Mouse (Mus musculus): ENCODE measurements at regions not wholly inside any gene's neighbourhood (a gene's known extent, or its start where the extent isn't known, plus 50 kb on each side); places are given as distances from the start of the nearest gene placed in this dataset.

DNA sequence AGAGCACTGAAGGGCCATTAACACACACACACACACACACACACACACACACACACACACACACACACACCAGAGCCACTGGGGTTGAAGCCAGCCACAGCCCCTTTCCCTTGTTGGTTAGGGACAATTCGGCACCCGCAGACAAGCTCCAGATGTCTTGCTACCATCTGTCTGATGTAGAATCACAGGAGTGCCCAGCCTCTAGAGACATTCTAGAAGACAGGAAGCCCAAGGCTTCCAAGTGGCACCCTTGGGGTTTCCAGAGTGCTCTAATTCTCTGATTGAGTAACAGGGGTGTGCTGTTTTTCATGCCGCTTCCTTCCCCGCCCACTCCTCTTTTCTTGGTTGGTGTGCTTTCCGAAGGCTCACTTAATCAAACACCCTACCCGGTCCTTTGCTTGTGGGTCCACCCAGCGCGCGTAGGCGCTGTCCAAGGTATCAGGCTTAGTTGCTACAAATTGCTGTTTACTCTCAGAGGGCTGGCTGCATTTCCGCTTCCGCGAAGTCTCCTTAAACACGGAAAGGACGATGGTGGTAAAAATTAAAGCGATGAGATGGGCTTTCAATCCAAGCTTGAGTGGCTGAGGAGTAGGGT is 59.5 kb upstream of the Zbtb18 start:
- no peak overlapping the region for H3K27ac ChIP-seq (ENCODE audit: low read depth, low read length)
- ATAC-seq (ENCODE audit: low FRiP score) (no peak), DNase-seq (ENCODE audit: low spot score, missing footprints) (peak; percentile 88)
- no peaks in the 10 kb centered on the region for H3K27me3 ChIP-seq (ENCODE audit: control insufficient read depth, insufficient read depth, low read length)
- no peaks in the 10 kb centered on the region for H3K4me1 ChIP-seq (ENCODE audit: control insufficient read depth, insufficient read depth, low read length)
- H3K9me3 ChIP-seq (ENCODE audit: control insufficient read depth, low read length) = no peaks in the 10 kb centered on the region
- no peak overlapping the region for H3K9ac ChIP-seq (ENCODE audit: low read length)
- no peaks in the 10 kb centered on the region for H3K36me3 ChIP-seq (ENCODE audit: control insufficient read depth, insufficient read depth, low read length)
- H3K4me2 ChIP-seq = no peak overlapping the region
- H3K4me3 ChIP-seq (ENCODE audit: low read depth, low read length) = no peak overlapping the region
- WGBS = 21% methylated on average over 16 of the region's 16 CpGs

DNA sequence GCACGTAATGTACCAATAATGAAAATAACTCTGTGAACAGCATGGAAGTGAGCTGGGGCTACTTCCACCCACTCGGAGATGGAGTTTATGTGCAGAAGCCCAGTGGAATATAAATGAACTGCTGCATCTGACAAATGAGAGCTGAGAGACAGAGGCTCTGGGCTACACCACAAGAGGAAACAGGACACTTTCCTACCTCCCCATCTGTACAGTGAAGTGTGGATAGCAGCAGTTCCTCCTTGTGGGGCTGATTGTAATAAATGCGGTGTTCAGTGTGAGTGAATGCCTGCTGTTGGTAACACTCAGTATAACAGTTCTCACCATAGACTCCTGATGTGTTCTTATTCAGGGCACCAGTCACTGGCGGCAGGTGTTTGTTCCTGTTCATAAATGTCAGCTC is 60.0 kb upstream of the Zbtb18 start:
- no peaks in the 10 kb centered on the region for H3K4me1 ChIP-seq (ENCODE audit: control insufficient read depth, insufficient read depth, low read length)
- no peak overlapping the region for H3K9ac ChIP-seq (ENCODE audit: low read length)
- H3K27me3 ChIP-seq (ENCODE audit: control insufficient read depth, insufficient read depth, low read length) = no peaks in the 10 kb centered on the region
- ATAC-seq (ENCODE audit: low FRiP score) = no peak
- no peak overlapping the region for H3K4me2 ChIP-seq
- no peaks in the 10 kb centered on the region for H3K9me3 ChIP-seq (ENCODE audit: control insufficient read depth, low read length)
- WGBS = 87% methylated on average over 4 of the region's 4 CpGs
- H3K27ac ChIP-seq (ENCODE audit: low read depth, low read length) = no peak overlapping the region
- H3K36me3 ChIP-seq (ENCODE audit: control insufficient read depth, insufficient read depth, low read length) = no peaks in the 10 kb centered on the region
- no peak overlapping the region for H3K4me3 ChIP-seq (ENCODE audit: low read depth, low read length)
- DNase-seq (ENCODE audit: low spot score, missing footprints) = no peak

DNA sequence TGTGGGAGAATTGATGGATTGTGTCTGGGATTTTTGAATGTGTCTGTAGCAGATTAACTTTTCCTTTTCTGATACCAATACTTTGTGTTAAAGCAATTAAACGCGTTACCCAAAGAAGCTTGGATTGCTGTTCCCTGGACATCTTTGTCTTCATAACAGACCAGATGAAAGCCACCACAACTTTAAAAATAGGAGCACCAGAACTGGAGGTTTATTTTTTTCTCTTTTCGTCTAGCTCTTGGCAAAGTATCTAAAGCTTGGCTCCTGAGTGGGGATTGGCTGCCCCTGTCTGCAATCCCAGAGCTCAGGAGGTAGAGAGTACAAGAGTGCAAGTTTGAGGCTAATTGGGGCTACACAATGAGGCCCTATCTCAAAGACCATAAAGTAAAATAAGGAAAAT is 64.0 kb upstream of the Zbtb18 start:
- 83% methylated on average over 3 of the region's 3 CpGs for WGBS
- Histone ChIP-seq H3K36me3 (ENCODE audit: control insufficient read depth, insufficient read depth, low read length) (no peaks in the 10 kb centered on the region), H3K4me1 (ENCODE audit: control insufficient read depth, insufficient read depth, low read length) (peaks cover 6% of the 10 kb centered on the region; the same call in 1 of the 2 replicates), H3K4me3 (ENCODE audit: low read depth, low read length) (no peak overlapping the region), H3K27ac (ENCODE audit: low read depth, low read length) (no peak overlapping the region), H3K27me3 (ENCODE audit: control insufficient read depth, insufficient read depth, low read length) (no peaks in the 10 kb centered on the region), H3K9ac (ENCODE audit: low read length) (no peak overlapping the region), H3K4me2 (no peak overlapping the region), H3K9me3 (ENCODE audit: control insufficient read depth, low read length) (no peaks in the 10 kb centered on the region)
- DNase-seq (ENCODE audit: low spot score, missing footprints) (peak; percentile 75), ATAC-seq (ENCODE audit: low FRiP score) (no peak)

DNA sequence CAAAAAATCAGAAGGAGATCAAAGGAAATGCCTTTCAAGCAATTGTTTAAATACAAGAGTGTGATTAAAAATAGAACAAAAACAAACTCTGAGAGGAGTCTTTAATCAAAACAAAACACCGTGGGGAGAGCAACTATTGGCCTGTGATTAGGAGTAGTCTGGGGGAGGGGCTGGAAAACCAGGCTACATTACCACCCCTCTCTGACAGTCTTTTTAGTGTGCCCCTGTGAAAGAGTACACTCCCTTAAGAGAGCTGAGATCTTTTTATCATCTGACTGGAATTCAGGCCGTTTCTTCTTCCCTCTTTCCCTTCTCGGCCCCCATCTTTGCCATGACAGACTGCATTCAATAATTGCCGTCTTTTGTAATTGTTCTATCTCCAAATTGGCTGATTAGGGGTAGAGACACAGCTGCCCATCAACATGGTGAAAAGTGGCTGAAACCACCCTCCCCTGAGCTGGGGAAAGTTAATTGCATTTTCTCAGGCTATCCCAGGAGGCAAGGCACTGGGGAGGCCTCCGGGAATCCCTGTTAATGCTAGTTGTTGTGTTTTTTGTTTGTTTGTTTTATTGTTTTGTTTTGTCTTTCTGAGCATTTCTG is 68.8 kb upstream of the Zbtb18 start:
- peak; percentile 60; the same call in 1 of the 2 replicates for ATAC-seq (ENCODE audit: low FRiP score)
- WGBS = 11% methylated on average over 5 of the region's 5 CpGs
- peak; percentile 83 for DNase-seq (ENCODE audit: low spot score, missing footprints)
- no peak overlapping the region for H3K9ac ChIP-seq (ENCODE audit: low read length)
- H3K27ac ChIP-seq (ENCODE audit: low read depth, low read length) = no peak overlapping the region
- no peaks in the 10 kb centered on the region for H3K9me3 ChIP-seq (ENCODE audit: control insufficient read depth, low read length)
- H3K4me2 ChIP-seq = no peak overlapping the region
- H3K27me3 ChIP-seq (ENCODE audit: control insufficient read depth, insufficient read depth, low read length) = no peaks in the 10 kb centered on the region
- no peak overlapping the region for H3K4me3 ChIP-seq (ENCODE audit: low read depth, low read length)
- no peaks in the 10 kb centered on the region for H3K36me3 ChIP-seq (ENCODE audit: control insufficient read depth, insufficient read depth, low read length)
- H3K4me1 ChIP-seq (ENCODE audit: control insufficient read depth, insufficient read depth, low read length) = peaks cover 7% of the 10 kb centered on the region; the same call in 1 of the 2 replicates

DNA sequence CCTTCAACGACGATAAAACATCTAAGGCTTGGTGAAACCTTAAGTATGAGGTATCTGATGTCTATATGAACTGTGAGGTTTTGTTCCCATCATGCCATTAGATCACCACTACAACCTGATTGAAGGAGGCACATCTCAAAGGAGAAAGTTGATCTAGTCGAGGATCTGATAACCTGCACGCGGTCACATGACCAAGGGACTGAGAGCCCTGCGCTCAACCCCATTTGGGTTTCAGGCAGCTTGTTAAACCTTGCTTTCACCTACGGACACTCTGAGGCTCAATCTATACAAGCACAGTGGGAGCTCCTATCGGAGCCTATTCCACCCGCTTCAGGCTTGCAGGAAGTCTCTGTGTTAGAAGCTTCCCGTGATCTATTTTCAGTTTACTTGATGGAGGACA is 70.1 kb upstream of the Zbtb18 start:
- no peaks in the 10 kb centered on the region for H3K9me3 ChIP-seq (ENCODE audit: control insufficient read depth, low read length)
- peaks cover 7% of the 10 kb centered on the region; the same call in 1 of the 2 replicates for H3K4me1 ChIP-seq (ENCODE audit: control insufficient read depth, insufficient read depth, low read length)
- no peaks in the 10 kb centered on the region for H3K36me3 ChIP-seq (ENCODE audit: control insufficient read depth, insufficient read depth, low read length)
- H3K4me3 ChIP-seq (ENCODE audit: low read depth, low read length) = no peak overlapping the region
- DNase-seq (ENCODE audit: low spot score, missing footprints) = peak; percentile 81
- H3K4me2 ChIP-seq = no peak overlapping the region
- 71% methylated on average over 10 of the region's 10 CpGs for WGBS
- no peak for ATAC-seq (ENCODE audit: low FRiP score)
- no peak overlapping the region for H3K27ac ChIP-seq (ENCODE audit: low read depth, low read length)
- no peak overlapping the region for H3K9ac ChIP-seq (ENCODE audit: low read length)
- no peaks in the 10 kb centered on the region for H3K27me3 ChIP-seq (ENCODE audit: control insufficient read depth, insufficient read depth, low read length)

DNA sequence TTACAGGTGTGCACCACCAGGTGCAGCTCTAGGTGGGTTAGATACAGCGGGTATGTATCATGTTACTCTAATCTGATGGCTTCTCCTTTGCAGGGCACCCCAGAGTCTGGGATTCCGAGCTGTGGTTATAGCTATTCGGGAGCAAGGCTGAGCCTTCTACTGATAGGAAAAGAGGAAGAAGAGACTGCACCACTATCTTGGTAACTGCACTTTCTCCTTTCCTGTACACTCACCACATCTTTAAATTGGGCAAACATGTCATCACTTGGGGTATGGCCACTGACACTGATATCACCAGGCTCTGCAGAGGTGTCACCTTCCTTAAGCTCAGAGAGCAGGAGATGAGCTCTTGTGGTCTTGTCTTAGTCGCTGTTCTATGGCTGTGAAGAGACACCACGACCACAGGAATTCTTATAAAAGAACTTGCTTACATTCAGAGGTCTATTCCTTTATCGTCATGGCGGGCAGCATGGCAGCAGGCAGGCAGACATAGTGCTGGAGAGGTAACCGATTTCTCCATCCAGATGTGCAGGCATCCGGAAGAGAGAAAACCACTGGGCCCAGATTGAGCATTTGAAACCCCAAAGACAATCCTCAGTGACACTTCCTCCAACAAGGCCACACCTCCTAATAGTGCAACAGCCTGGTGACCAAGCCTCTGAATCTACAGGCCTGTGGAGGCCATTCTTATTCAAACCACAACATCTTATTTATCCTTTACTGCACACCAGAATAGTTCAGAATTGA is 74.1 kb upstream of the Zbtb18 start:
- H3K36me3 ChIP-seq (ENCODE audit: control insufficient read depth, insufficient read depth, low read length) = no peaks in the 10 kb centered on the region
- no peak for ATAC-seq (ENCODE audit: low FRiP score)
- H3K4me3 ChIP-seq (ENCODE audit: low read depth, low read length) = no peak overlapping the region
- H3K9ac ChIP-seq (ENCODE audit: low read length) = no peak overlapping the region
- H3K27ac ChIP-seq (ENCODE audit: low read depth, low read length) = no peak overlapping the region
- WGBS = 86% methylated on average over 9 of the region's 9 CpGs
- no peak overlapping the region for H3K4me2 ChIP-seq
- H3K9me3 ChIP-seq (ENCODE audit: control insufficient read depth, low read length) = no peaks in the 10 kb centered on the region
- peaks cover 4% of the 10 kb centered on the region for H3K4me1 ChIP-seq (ENCODE audit: control insufficient read depth, insufficient read depth, low read length)
- peak; percentile 60 for DNase-seq (ENCODE audit: low spot score, missing footprints)
- no peaks in the 10 kb centered on the region for H3K27me3 ChIP-seq (ENCODE audit: control insufficient read depth, insufficient read depth, low read length)

DNA sequence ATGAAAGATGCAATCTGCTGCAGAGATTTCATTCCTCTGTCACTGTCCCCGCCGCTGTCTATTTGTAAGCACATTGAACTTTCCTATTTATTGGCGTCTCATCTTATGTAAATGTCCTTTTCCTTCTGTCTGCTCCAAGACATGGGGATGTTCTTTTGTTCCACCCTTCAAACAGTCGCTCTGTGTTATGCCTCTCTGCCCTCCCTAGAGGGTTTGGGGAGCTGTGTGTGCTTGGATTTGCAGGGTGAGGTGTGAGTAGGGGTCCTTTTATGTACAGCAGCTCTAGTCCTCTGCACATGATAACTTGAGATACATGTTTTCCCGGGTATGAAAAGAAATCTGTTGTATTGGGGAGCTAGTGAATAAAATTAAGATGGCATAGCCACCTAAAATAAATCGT is 75.2 kb upstream of the Zbtb18 start:
- no peaks in the 10 kb centered on the region for H3K27me3 ChIP-seq (ENCODE audit: control insufficient read depth, insufficient read depth, low read length)
- H3K4me2 ChIP-seq = no peak overlapping the region
- DNase-seq (ENCODE audit: low spot score, missing footprints) (peak; percentile 83), ATAC-seq (ENCODE audit: low FRiP score) (peak; percentile 61; the same call in 1 of the 2 replicates)
- H3K4me3 ChIP-seq (ENCODE audit: low read depth, low read length) = no peak overlapping the region
- H3K4me1 ChIP-seq (ENCODE audit: control insufficient read depth, insufficient read depth, low read length) = peaks cover 4% of the 10 kb centered on the region
- 59% methylated on average over 6 of the region's 6 CpGs for WGBS
- H3K36me3 ChIP-seq (ENCODE audit: control insufficient read depth, insufficient read depth, low read length) = no peaks in the 10 kb centered on the region
- H3K27ac ChIP-seq (ENCODE audit: low read depth, low read length) = no peak overlapping the region; the same call in 1 of the 2 replicates
- H3K9me3 ChIP-seq (ENCODE audit: control insufficient read depth, low read length) = no peaks in the 10 kb centered on the region
- no peak overlapping the region for H3K9ac ChIP-seq (ENCODE audit: low read length)

DNA sequence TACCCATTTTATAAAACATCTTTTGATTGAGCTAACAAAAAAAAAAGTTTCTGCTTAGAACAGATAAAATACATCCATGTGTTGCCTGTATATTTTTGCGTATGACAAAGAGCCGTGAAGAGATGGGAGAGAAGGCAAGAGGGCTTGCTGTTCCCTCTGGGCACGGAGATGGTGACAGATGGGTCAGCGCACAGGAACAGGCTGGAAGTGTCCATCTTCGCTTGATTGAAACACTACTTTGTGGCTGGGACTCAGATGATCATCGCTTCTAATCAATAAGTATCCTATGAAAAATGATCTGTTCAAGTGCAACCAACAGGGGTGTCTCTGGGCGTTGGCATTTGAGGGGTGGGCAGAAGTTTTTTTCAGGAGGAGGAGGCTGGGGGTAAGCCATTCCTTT is 75.7 kb upstream of the Zbtb18 start:
- ATAC-seq (ENCODE audit: low FRiP score) = peak; percentile 55; the same call in 1 of the 2 replicates
- Histone ChIP-seq H3K9me3 (ENCODE audit: control insufficient read depth, low read length) (no peaks in the 10 kb centered on the region), H3K36me3 (ENCODE audit: control insufficient read depth, insufficient read depth, low read length) (no peaks in the 10 kb centered on the region), H3K4me3 (ENCODE audit: low read depth, low read length) (no peak overlapping the region), H3K4me1 (ENCODE audit: control insufficient read depth, insufficient read depth, low read length) (peaks cover 4% of the 10 kb centered on the region), H3K9ac (ENCODE audit: low read length) (no peak overlapping the region), H3K4me2 (no peak overlapping the region), H3K27me3 (ENCODE audit: control insufficient read depth, insufficient read depth, low read length) (no peaks in the 10 kb centered on the region), H3K27ac (ENCODE audit: low read depth, low read length) (no peak overlapping the region; the same call in 1 of the 2 replicates)
- DNase-seq (ENCODE audit: low spot score, missing footprints) = peak; percentile 82
- 75% methylated on average over 7 of the region's 7 CpGs for WGBS

DNA sequence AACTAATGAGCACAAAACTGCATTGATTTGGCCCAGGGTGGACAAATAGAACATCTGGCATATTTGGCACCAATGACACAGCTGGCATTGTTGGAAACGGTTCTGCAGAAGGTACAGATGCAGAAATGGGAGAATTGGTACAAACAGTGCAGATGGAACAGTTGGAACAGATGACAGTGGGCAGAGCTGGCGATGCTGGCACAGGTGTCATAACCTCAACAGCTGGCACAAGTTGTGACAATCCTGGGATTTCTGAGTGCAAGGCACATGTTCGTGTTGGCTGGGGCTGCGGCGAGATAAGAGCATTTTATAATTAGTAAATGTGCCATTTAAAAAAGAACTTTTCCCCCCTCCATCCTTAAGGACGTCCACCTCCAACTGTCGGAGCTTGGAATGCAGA is 77.8 kb upstream of the Zbtb18 start:
- H3K4me2 ChIP-seq = no peak overlapping the region
- DNase-seq (ENCODE audit: low spot score, missing footprints) = no peak
- no peaks in the 10 kb centered on the region for H3K36me3 ChIP-seq (ENCODE audit: control insufficient read depth, insufficient read depth, low read length)
- no peak for ATAC-seq (ENCODE audit: low FRiP score)
- H3K9me3 ChIP-seq (ENCODE audit: control insufficient read depth, low read length) = no peaks in the 10 kb centered on the region
- WGBS = 92% methylated on average over 7 of the region's 7 CpGs
- H3K27me3 ChIP-seq (ENCODE audit: control insufficient read depth, insufficient read depth, low read length) = no peaks in the 10 kb centered on the region
- H3K27ac ChIP-seq (ENCODE audit: low read depth, low read length) = no peak overlapping the region
- no peak overlapping the region for H3K4me3 ChIP-seq (ENCODE audit: low read depth, low read length)
- H3K4me1 ChIP-seq (ENCODE audit: control insufficient read depth, insufficient read depth, low read length) = peaks cover 4% of the 10 kb centered on the region
- no peak overlapping the region for H3K9ac ChIP-seq (ENCODE audit: low read length)
